Mouse (Mus musculus) cerebellum, postnatal 10 days (tissue): ENCODE results near the gene Art5.
A peak's percentile ranks its signal among the peaks of the same experiment; 100 is the strongest.

ENCODE experiments used
- DNase-seq, 2 experiments: peaks; one replicate each; pipeline ENCODE4 v3.0.0; 2021; ENCODE audit warnings: mixed read lengths in 2 of 2

Art5 gene

GRCm38 (mm10) chr7:102109171-102109570 is at the start of gene Art5:
Gene Art5 (minus strand): TSS chr7:102109489.
- DNase-seq = no peak

GRCm38 (mm10) chr7:102153691-102154090 is 44.4 kb upstream of the Art5 start:
- no peak for DNase-seq

GRCm38 (mm10) chr7:102137898-102138297 is 28.6 kb upstream of the Art5 start:
- DNase-seq = no peak

- DNase-seq = peak; percentile 65 to 70
These were observed 28.2 kb upstream of the Art5 start for GRCm38 (mm10) chr7:102137464-102137863.

GRCm38 (mm10) chr7:102132395-102132794 is 23.1 kb upstream of the Art5 start:
- no peak for DNase-seq

- DNase-seq = peak; percentile 62 to 78
These were observed 11.0 kb upstream of the Art5 start for GRCm38 (mm10) chr7:102120326-102120725.

GRCm38 (mm10) chr7:102117382-102117781 is 8.1 kb upstream of the Art5 start:
- DNase-seq = no peak

- DNase-seq = no peak
These were observed 7.5 kb upstream of the Art5 start, which contains the start of gene Chrna10 for GRCm38 (mm10) chr7:102116579-102117331. Gene Chrna10 (minus strand): TSS chr7:102116828.

- DNase-seq = no peak
These were observed 4.0 kb upstream of the Art5 start for GRCm38 (mm10) chr7:102113151-102113729.

- no peak for DNase-seq
These were observed 457 bp upstream of the Art5 start for GRCm38 (mm10) chr7:102109746-102110145.

- no peak for DNase-seq
These were observed 1.1 kb downstream of the Art5 start for GRCm38 (mm10) chr7:102108206-102108605.

- peak; percentile 63 to 66 for DNase-seq
These were observed 2.6 kb downstream of the Art5 start for GRCm38 (mm10) chr7:102106700-102107141.

GRCm38 (mm10) chr7:102104126-102104525 is 5.2 kb downstream of the Art5 start:
- DNase-seq = peak; percentile 51 to 61

- no peak for DNase-seq
These were observed 5.7 kb downstream of the Art5 start for GRCm38 (mm10) chr7:102103555-102103954.

GRCm38 (mm10) chr7:102102696-102103095 is 6.6 kb downstream of the Art5 start:
- no peak for DNase-seq

GRCm38 (mm10) chr7:102102241-102102640 is 7.0 kb downstream of the Art5 start:
- DNase-seq = peak; percentile 25 to 37

- no peak for DNase-seq
These were observed 7.8 kb downstream of the Art5 start, which contains the start of gene Art1 for GRCm38 (mm10) chr7:102101487-102101886. Gene Art1 (plus strand): TSS chr7:102101743.

- no peak for DNase-seq
These were observed 8.4 kb downstream of the Art5 start for GRCm38 (mm10) chr7:102100868-102101267.

GRCm38 (mm10) chr7:102099760-102100661 is 9.3 kb downstream of the Art5 start:
- DNase-seq = no peak

- DNase-seq = peak; percentile 52 to 61
These were observed 22.0 kb downstream of the Art5 start for GRCm38 (mm10) chr7:102087336-102087735.

GRCm38 (mm10) chr7:102084041-102084696 is 25.1 kb downstream of the Art5 start:
- DNase-seq = no peak

GRCm38 (mm10) chr7:102082816-102083215 is 26.5 kb downstream of the Art5 start, which contains the start of gene Trpc2:
Gene Trpc2 (plus strand): TSS chr7:102083116.
- no peak for DNase-seq
